In the genomic region with DNA sequence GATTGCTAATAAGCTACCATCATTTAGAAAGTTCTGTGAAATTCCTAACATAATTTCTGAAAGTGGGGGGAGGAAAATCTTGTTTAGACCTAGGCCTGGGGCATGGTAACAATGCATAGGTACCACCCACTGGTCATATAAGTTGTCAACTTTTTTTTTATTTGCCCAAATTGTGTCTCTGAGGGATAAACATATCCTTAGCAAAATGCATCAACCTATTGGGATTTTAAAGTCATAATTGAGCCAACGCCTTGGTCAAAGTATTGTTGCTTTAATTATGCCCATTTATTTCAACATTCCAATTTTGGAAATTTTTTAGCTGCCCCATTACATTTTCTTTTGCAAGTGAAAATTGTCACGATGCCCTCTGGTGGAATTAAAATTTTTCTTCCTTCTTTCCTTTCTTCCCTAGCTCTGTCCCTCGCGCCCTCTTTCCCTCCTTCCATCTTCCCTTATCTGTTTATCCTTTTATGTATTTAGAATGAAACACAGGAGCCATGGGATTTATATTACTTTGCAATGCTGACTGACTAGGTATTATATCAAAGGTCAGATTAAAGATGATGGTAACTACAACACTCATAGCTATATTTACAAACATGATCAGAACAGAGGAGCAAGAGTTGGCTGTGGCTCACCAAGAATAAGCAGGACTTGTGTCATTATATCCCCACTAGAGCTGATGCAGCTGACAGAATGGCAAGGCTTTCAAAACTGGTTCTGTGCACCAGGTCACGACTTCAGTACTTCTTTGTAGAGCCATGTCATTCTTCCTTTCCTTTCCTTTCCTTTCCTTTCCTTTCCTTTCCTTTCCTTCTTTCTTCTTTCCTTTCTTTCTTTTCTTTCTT, we compare ENCODE assay signal across 11 mouse cellular contexts.
A peak's percentile ranks its signal among the peaks of the same experiment; 100 is the strongest.
DNase-seq lines count a peak whose midpoint lies in the region; ATAC-seq and TF ChIP-seq lines count a peak whose summit lies in the region.
"Had no signal": no experiment of that assay in that cellular context is flagged by ENCODE, and none has a peak within 500 bp of the region (broad histone marks: within the 10 kb centered on the region; RNA-seq: fewer than 3 reads in every experiment).

No protein-coding gene starts in this region.

- peak; percentile 14 for DNase-seq in cerebellum, adult 9-10 months
- DNase-seq in cerebellum, adult 9-11 months, result no peak
- DNase-seq in midbrain, embryonic 14.5 days, result peak; percentile 62
- DNase-seq in retina, embryonic 14.5 days (ENCODE audit: low spot score), result peak; percentile 53
- no peak for DNase-seq in right cerebral cortex, postnatal 4 days

- no peak for ATAC-seq in intestine, postnatal 0 days
- no peak for ATAC-seq in intestine, embryonic 16.5 days
- ATAC-seq in midbrain, embryonic 14.5 days (ENCODE audit: low FRiP score, low TSS enrichment), result no peak
- ATAC-seq in midbrain, embryonic 13.5 days, result no peak

- WGBS in intestine, postnatal 0 days, result 74% methylated on average over 5 of the region's 5 CpGs
- 70% methylated on average over 5 of the region's 5 CpGs for WGBS in intestine, embryonic 16.5 days
- 59% methylated on average over 5 of the region's 5 CpGs for WGBS in midbrain, embryonic 14.5 days
- 59% methylated on average over 5 of the region's 5 CpGs for WGBS in midbrain, embryonic 13.5 days

- H3K36me3 ChIP-seq in intestine, postnatal 0 days (ENCODE audit: control insufficient read depth, insufficient read depth), result no peaks in the 10 kb centered on the region
- H3K36me3 ChIP-seq in intestine, embryonic 16.5 days (ENCODE audit: control insufficient read depth, insufficient read depth, low read length), result no peaks in the 10 kb centered on the region
- H3K36me3 ChIP-seq in midbrain, embryonic 14.5 days (ENCODE audit: control insufficient read depth, insufficient read depth, low read length), result no peaks in the 10 kb centered on the region
- H3K36me3 ChIP-seq in midbrain, embryonic 13.5 days, result no peaks in the 10 kb centered on the region
- H3K36me3 ChIP-seq: hindbrain, embryonic 15.5 days; neural tube, embryonic 15.5 days had no signal

- H3K4me3 ChIP-seq in intestine, postnatal 0 days (ENCODE audit: low read depth, low read length), result no peak overlapping the region
- H3K4me3 ChIP-seq in intestine, embryonic 16.5 days (ENCODE audit: low read length), result no peak overlapping the region
- H3K4me3 ChIP-seq in midbrain, embryonic 14.5 days (replicated peaks; ENCODE audit: low read depth, low read length), result no peak overlapping the region
- no peak overlapping the region for H3K4me3 ChIP-seq in midbrain, embryonic 13.5 days (replicated peaks)
- H3K4me3 ChIP-seq: hindbrain, embryonic 15.5 days; neural tube, embryonic 15.5 days had no signal

- H3K27ac ChIP-seq in intestine, postnatal 0 days (ENCODE audit: low read depth, low read length), result no peak overlapping the region
- no peak overlapping the region for H3K27ac ChIP-seq in intestine, embryonic 16.5 days (ENCODE audit: low read length)
- no peak overlapping the region for H3K27ac ChIP-seq in midbrain, embryonic 14.5 days (replicated peaks; ENCODE audit: low read depth, low read length)
- H3K27ac ChIP-seq in midbrain, embryonic 13.5 days, result no peak overlapping the region
- H3K27ac ChIP-seq: hindbrain, embryonic 15.5 days; neural tube, embryonic 15.5 days had no signal

- no peak overlapping the region for H3K4me2 ChIP-seq in intestine, postnatal 0 days (replicated peaks; ENCODE audit: low read depth)
- H3K4me2 ChIP-seq in intestine, embryonic 16.5 days (ENCODE audit: low read depth, low read length), result no peak overlapping the region
- H3K4me2 ChIP-seq in midbrain, embryonic 14.5 days (ENCODE audit: low read length), result no peak overlapping the region
- no peak overlapping the region for H3K4me2 ChIP-seq in midbrain, embryonic 13.5 days (replicated peaks)
- H3K4me2 ChIP-seq: heart, embryonic 11.5 days; hindbrain, embryonic 15.5 days; neural tube, embryonic 15.5 days had no signal

- no peaks in the 10 kb centered on the region for H3K27me3 ChIP-seq in intestine, postnatal 0 days (replicated peaks; ENCODE audit: control insufficient read depth, insufficient read depth, low read length)
- H3K27me3 ChIP-seq in intestine, embryonic 16.5 days (replicated peaks; ENCODE audit: control insufficient read depth, insufficient read depth, low read length), result no peaks in the 10 kb centered on the region
- H3K27me3 ChIP-seq in midbrain, embryonic 14.5 days (ENCODE audit: control insufficient read depth, insufficient read depth, low read length), result no peaks in the 10 kb centered on the region
- H3K27me3 ChIP-seq in midbrain, embryonic 13.5 days, result 0 out of 2 replicates have a peak, but pooled peaks cover 3% of the 10 kb centered on the region
- H3K27me3 ChIP-seq: hindbrain, embryonic 15.5 days; neural tube, embryonic 15.5 days had no signal

- H3K9ac ChIP-seq in intestine, postnatal 0 days (ENCODE audit: low read depth, low read length), result no peak overlapping the region
- no peak overlapping the region for H3K9ac ChIP-seq in intestine, embryonic 16.5 days (ENCODE audit: low read depth, low read length)
- no peak overlapping the region for H3K9ac ChIP-seq in midbrain, embryonic 14.5 days (replicated peaks; ENCODE audit: low read length)
- no peak overlapping the region for H3K9ac ChIP-seq in midbrain, embryonic 13.5 days (replicated peaks)
- H3K9ac ChIP-seq: hindbrain, embryonic 15.5 days; neural tube, embryonic 15.5 days had no signal

- no peaks in the 10 kb centered on the region for H3K9me3 ChIP-seq in intestine, postnatal 0 days (ENCODE audit: control insufficient read depth)
- no peaks in the 10 kb centered on the region for H3K9me3 ChIP-seq in intestine, embryonic 16.5 days (ENCODE audit: control insufficient read depth, low read length)
- H3K9me3 ChIP-seq in midbrain, embryonic 14.5 days (ENCODE audit: control insufficient read depth, low read length), result no peaks in the 10 kb centered on the region
- no peaks in the 10 kb centered on the region for H3K9me3 ChIP-seq in midbrain, embryonic 13.5 days
- H3K9me3 ChIP-seq: hindbrain, embryonic 15.5 days; neural tube, embryonic 15.5 days had no signal

- H3K4me1 ChIP-seq in intestine, postnatal 0 days (replicated peaks; ENCODE audit: control insufficient read depth, insufficient read depth, low read length), result no peaks in the 10 kb centered on the region; the same call in 1 of the 2 replicates
- peaks cover 21% of the 10 kb centered on the region for H3K4me1 ChIP-seq in intestine, embryonic 16.5 days (ENCODE audit: control insufficient read depth, insufficient read depth, low read length)
- H3K4me1 ChIP-seq in midbrain, embryonic 14.5 days (ENCODE audit: control insufficient read depth, insufficient read depth, low read length), result peaks cover 16% of the 10 kb centered on the region
- H3K4me1 ChIP-seq in midbrain, embryonic 13.5 days (replicated peaks), result peaks cover 26% of the 10 kb centered on the region

- TF ChIP-seq CTCF in intestine, postnatal 0 days (IDR thresholded peaks at IDR 0.05; ENCODE audit: low read depth), result peak; percentile 45

Comparison
In these comparisons a context has a peak if more than half of its experiments do, and no peak if none do; other contexts are left out.
1. DNase-seq: peak in cerebellum, adult 9-10 months (single experiment), midbrain, embryonic 14.5 days (single experiment) and retina, embryonic 14.5 days (single experiment); none in cerebellum, adult 9-11 months (single experiment) and right cerebral cortex, postnatal 4 days (single experiment).